Mouse (Mus musculus): ENCODE results near the gene Ttll2.
"Not testable (repeated sequence)": the region's sequence is repeated elsewhere in the genome, so short reads cannot be mapped to it uniquely, and the experiment has no call there.

The Ttll2 gene

GRCm38 (mm10) chr17:7352596-7352995 lies at the start of gene Ttll2:
Gene Ttll2 (minus strand): TSS chr17:7352696.
- not testable (repeated sequence) for DNase-seq (ENCODE audit: low spot score)

- DNase-seq (ENCODE audit: low spot score) = not testable (repeated sequence)
Observed at GRCm38 (mm10) chr17:7399770-7400169, 47.3 kb upstream of the Ttll2 start.

GRCm38 (mm10) chr17:7398198-7398847 lies 45.8 kb upstream of the Ttll2 start:
- DNase-seq (ENCODE audit: low spot score) = not testable (repeated sequence)

GRCm38 (mm10) chr17:7397079-7397478 lies 44.6 kb upstream of the Ttll2 start:
- not testable (repeated sequence) for DNase-seq (ENCODE audit: low spot score)

GRCm38 (mm10) chr17:7396288-7396687 lies 43.8 kb upstream of the Ttll2 start:
- not testable (repeated sequence) for DNase-seq (ENCODE audit: low spot score)

- DNase-seq (ENCODE audit: low spot score) = not testable (repeated sequence)
Observed at GRCm38 (mm10) chr17:7395671-7396070, 43.2 kb upstream of the Ttll2 start.

GRCm38 (mm10) chr17:7395116-7395515 lies 42.6 kb upstream of the Ttll2 start:
- DNase-seq (ENCODE audit: low spot score) = not testable (repeated sequence)

- DNase-seq (ENCODE audit: low spot score) = not testable (repeated sequence)
Observed at GRCm38 (mm10) chr17:7389898-7390297, 37.4 kb upstream of the Ttll2 start.

- DNase-seq (ENCODE audit: low spot score) = not testable (repeated sequence)
Observed at GRCm38 (mm10) chr17:7388958-7389356, 36.5 kb upstream of the Ttll2 start.

- not testable (repeated sequence) for DNase-seq (ENCODE audit: low spot score)
Observed at GRCm38 (mm10) chr17:7388341-7388957, 36.0 kb upstream of the Ttll2 start.

- DNase-seq (ENCODE audit: low spot score) = not testable (repeated sequence)
Observed at GRCm38 (mm10) chr17:7386016-7386415, 33.5 kb upstream of the Ttll2 start.

- DNase-seq (ENCODE audit: low spot score) = not testable (repeated sequence)
Observed at GRCm38 (mm10) chr17:7385364-7385763, 32.9 kb upstream of the Ttll2 start, which contains the start of gene Unc93a2. Gene Unc93a2 (minus strand): TSS chr17:7385464.

- DNase-seq (ENCODE audit: low spot score) = not testable (repeated sequence)
Observed at GRCm38 (mm10) chr17:7383167-7384143, 31.0 kb upstream of the Ttll2 start.

GRCm38 (mm10) chr17:7382711-7383110 lies 30.2 kb upstream of the Ttll2 start:
- DNase-seq (ENCODE audit: low spot score) = not testable (repeated sequence)

- not testable (repeated sequence) for DNase-seq (ENCODE audit: low spot score)
Observed at GRCm38 (mm10) chr17:7377907-7378306, 25.4 kb upstream of the Ttll2 start.

- DNase-seq (ENCODE audit: low spot score) = not testable (repeated sequence)
Observed at GRCm38 (mm10) chr17:7376951-7377700, 24.6 kb upstream of the Ttll2 start.

- DNase-seq (ENCODE audit: low spot score) = not testable (repeated sequence)
Observed at GRCm38 (mm10) chr17:7371879-7372278, 19.4 kb upstream of the Ttll2 start, which contains the start of gene Gm49630. Gene Gm49630 (minus strand): TSS chr17:7371979.

- DNase-seq (ENCODE audit: low spot score) = not testable (repeated sequence)
Observed at GRCm38 (mm10) chr17:7369401-7369800, 16.9 kb upstream of the Ttll2 start.

GRCm38 (mm10) chr17:7366676-7367374 lies 14.3 kb upstream of the Ttll2 start:
- DNase-seq (ENCODE audit: low spot score) = not testable (repeated sequence)

- DNase-seq (ENCODE audit: low spot score) = not testable (repeated sequence)
Observed at GRCm38 (mm10) chr17:7366265-7366664, 13.8 kb upstream of the Ttll2 start.

- not testable (repeated sequence) for DNase-seq (ENCODE audit: low spot score)
Observed at GRCm38 (mm10) chr17:7365615-7366014, 13.1 kb upstream of the Ttll2 start.

All from embryo, embryonic 10.5 days (tissue).